Comparison of ENCODE assay signal across 10 mouse cellular contexts in the genomic region with DNA sequence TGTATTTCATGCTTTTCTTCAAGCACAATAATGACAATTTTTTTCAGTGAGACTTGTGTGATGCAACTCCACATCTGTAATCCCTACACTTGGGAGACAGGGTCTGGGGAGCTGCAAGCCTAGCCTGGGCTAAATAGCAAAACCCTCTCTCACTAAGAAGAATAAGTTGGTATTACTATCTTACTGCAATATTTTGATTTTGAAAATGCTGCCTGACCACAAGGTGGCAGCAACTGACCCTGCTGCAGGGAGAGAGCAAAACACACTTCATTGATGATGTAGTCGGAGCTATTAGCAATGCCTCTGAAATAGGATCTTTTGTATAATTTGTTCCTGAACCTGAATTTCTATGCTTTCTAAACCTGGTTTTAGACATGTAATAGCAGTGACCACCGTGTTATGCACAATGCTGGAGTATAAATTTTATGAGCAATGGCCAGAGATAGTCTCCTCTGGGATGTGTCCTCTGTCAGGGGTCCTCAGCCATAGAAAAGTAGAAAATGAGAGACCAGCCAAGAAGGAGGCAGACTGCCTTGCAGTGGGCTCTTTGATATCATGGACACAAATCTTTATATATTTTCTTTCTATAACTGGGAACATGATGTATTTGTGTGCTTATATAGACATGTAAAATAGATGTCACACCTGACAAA. TPM values are rescaled to one million over a fixed set of nuclear protein-coding genes. Genes with fewer than 3 reads are reported as not detected.
A peak's percentile ranks its signal among the peaks of the same experiment; 100 is the strongest.
DNase-seq lines count a peak whose midpoint lies in the region; ATAC-seq and TF ChIP-seq lines count a peak whose summit lies in the region.
"Had no signal": no experiment of that assay in that cellular context is flagged by ENCODE, and none has a peak within 500 bp of the region (broad histone marks: within the 10 kb centered on the region; RNA-seq: fewer than 3 reads in every experiment).

No protein-coding gene starts in this region.

- H3K4me1 ChIP-seq in intestine, postnatal 0 days (replicated peaks; ENCODE audit: control insufficient read depth, insufficient read depth, low read length), result no peaks in the 10 kb centered on the region
- H3K4me1 ChIP-seq in intestine, embryonic 16.5 days (ENCODE audit: control insufficient read depth, insufficient read depth, low read length), result no peaks in the 10 kb centered on the region
- no peaks in the 10 kb centered on the region for H3K4me1 ChIP-seq in midbrain, embryonic 10.5 days
- H3K4me1 ChIP-seq: embryonic facial prominence, embryonic 13.5 days; lung, embryonic 15.5 days had no signal

- TF ChIP-seq CTCF in intestine, postnatal 0 days (IDR thresholded peaks at IDR 0.05; ENCODE audit: low read depth), result peak; percentile 92

- 15% methylated on average over 2 of the region's 2 CpGs for WGBS in intestine, postnatal 0 days
- WGBS in intestine, embryonic 16.5 days, result 19% methylated on average over 2 of the region's 2 CpGs
- WGBS in midbrain, embryonic 10.5 days, result 26% methylated on average over 2 of the region's 2 CpGs

- no peak overlapping the region for H3K9ac ChIP-seq in intestine, postnatal 0 days (ENCODE audit: low read depth, low read length)
- no peak overlapping the region for H3K9ac ChIP-seq in intestine, embryonic 16.5 days (ENCODE audit: low read depth, low read length)
- H3K9ac ChIP-seq: embryonic facial prominence, embryonic 13.5 days; lung, embryonic 15.5 days had no signal

- peak; percentile 9 for DNase-seq in MEL-GATA-1-ER (ENCODE audit: extremely low read depth, low read depth)
- DNase-seq in cerebellum, adult 9-11 months, result peak; percentile 23
- DNase-seq in gastrocnemius, postnatal 14 days, result peak; percentile 10
- peak; percentile 48 to 50 for DNase-seq in layer of hippocampus, postnatal 14 days (ENCODE audit: low spot score in 2 of 2)
- DNase-seq in midbrain, embryonic 10.5 days (ENCODE audit: low spot score), result peak; percentile 43
- peak; percentile 25 to 27 for DNase-seq in spleen, postnatal 36 days (ENCODE audit: low spot score in 2 of 2)

- no peak for ATAC-seq in intestine, postnatal 0 days
- no peak for ATAC-seq in intestine, embryonic 16.5 days

- H3K27me3 ChIP-seq in intestine, postnatal 0 days (replicated peaks; ENCODE audit: control insufficient read depth, insufficient read depth, low read length), result no peaks in the 10 kb centered on the region
- no peaks in the 10 kb centered on the region for H3K27me3 ChIP-seq in intestine, embryonic 16.5 days (replicated peaks; ENCODE audit: control insufficient read depth, insufficient read depth, low read length)
- no peaks in the 10 kb centered on the region for H3K27me3 ChIP-seq in midbrain, embryonic 10.5 days (ENCODE audit: low read depth, poor library complexity, severe bottlenecking)
- H3K27me3 ChIP-seq: embryonic facial prominence, embryonic 13.5 days; lung, embryonic 15.5 days had no signal

- H3K9me3 ChIP-seq in intestine, postnatal 0 days (ENCODE audit: control insufficient read depth), result no peaks in the 10 kb centered on the region
- H3K9me3 ChIP-seq in intestine, embryonic 16.5 days (ENCODE audit: control insufficient read depth, low read length), result no peaks in the 10 kb centered on the region
- no peaks in the 10 kb centered on the region for H3K9me3 ChIP-seq in midbrain, embryonic 10.5 days (replicated peaks)
- H3K9me3 ChIP-seq: embryonic facial prominence, embryonic 13.5 days; lung, embryonic 15.5 days had no signal

- H3K36me3 ChIP-seq in intestine, postnatal 0 days (ENCODE audit: control insufficient read depth, insufficient read depth), result peaks cover 10% of the 10 kb centered on the region; the same call in 1 of the 2 replicates
- no peaks in the 10 kb centered on the region for H3K36me3 ChIP-seq in intestine, embryonic 16.5 days (ENCODE audit: control insufficient read depth, insufficient read depth, low read length)
- 0 out of 2 replicates have a peak, but pooled peaks cover 10% of the 10 kb centered on the region for H3K36me3 ChIP-seq in midbrain, embryonic 10.5 days
- H3K36me3 ChIP-seq: embryonic facial prominence, embryonic 13.5 days; lung, embryonic 15.5 days had no signal

- intact Hi-C loops in gastrocnemius, postnatal 14 days (cut with DNase I; ENCODE audit: low total_unique reads), result no loop called here

- H3K4me2 ChIP-seq in intestine, postnatal 0 days (replicated peaks; ENCODE audit: low read depth), result no peak overlapping the region
- no peak overlapping the region for H3K4me2 ChIP-seq in intestine, embryonic 16.5 days (ENCODE audit: low read depth, low read length)
- H3K4me2 ChIP-seq: embryonic facial prominence, embryonic 13.5 days; lung, embryonic 15.5 days had no signal

- H3K4me3 ChIP-seq in intestine, postnatal 0 days (ENCODE audit: low read depth, low read length), result no peak overlapping the region
- no peak overlapping the region for H3K4me3 ChIP-seq in intestine, embryonic 16.5 days (ENCODE audit: low read length)
- no peak overlapping the region for H3K4me3 ChIP-seq in midbrain, embryonic 10.5 days
- H3K4me3 ChIP-seq: embryonic facial prominence, embryonic 13.5 days; lung, embryonic 15.5 days had no signal

- H3K27ac ChIP-seq in intestine, postnatal 0 days (ENCODE audit: low read depth, low read length), result no peak overlapping the region
- no peak overlapping the region for H3K27ac ChIP-seq in intestine, embryonic 16.5 days (ENCODE audit: low read length)
- no peak overlapping the region for H3K27ac ChIP-seq in midbrain, embryonic 10.5 days (replicated peaks)
- H3K27ac ChIP-seq: embryonic facial prominence, embryonic 13.5 days; lung, embryonic 15.5 days had no signal

RNA-seq across cellular contexts. Expression of gene Hpgds, which starts 18.5 kb away (rescaled TPM):
- polyA plus RNA-seq in intestine, postnatal 0 days (2015; fragmentation: Nextera tagmentation; extraction: Ambion mirVana), result 39.4 and 43.9 TPM in 2 replicates
- polyA plus RNA-seq in intestine, embryonic 16.5 days (2015; fragmentation: Nextera tagmentation; extraction: Ambion mirVana), result 8.7 and 10.1 TPM in 2 replicates
- 1 to 10 TPM in 1 of 2 experiments, under 1 TPM in 1; 0.78 to 1.1 TPM for total RNA-seq in gastrocnemius, postnatal 14 days (2021)
- 1 to 10 TPM; 5.3 to 5.9 TPM for total RNA-seq in layer of hippocampus, postnatal 14 days (2021)
- 7.7 and 12.8 TPM in 2 replicates for polyA plus RNA-seq in midbrain, embryonic 10.5 days (2016; fragmentation: Nextera tagmentation; extraction: Ambion mirVana)
